Mouse (Mus musculus): ENCODE data around the gene Rab8a.

DNA sequence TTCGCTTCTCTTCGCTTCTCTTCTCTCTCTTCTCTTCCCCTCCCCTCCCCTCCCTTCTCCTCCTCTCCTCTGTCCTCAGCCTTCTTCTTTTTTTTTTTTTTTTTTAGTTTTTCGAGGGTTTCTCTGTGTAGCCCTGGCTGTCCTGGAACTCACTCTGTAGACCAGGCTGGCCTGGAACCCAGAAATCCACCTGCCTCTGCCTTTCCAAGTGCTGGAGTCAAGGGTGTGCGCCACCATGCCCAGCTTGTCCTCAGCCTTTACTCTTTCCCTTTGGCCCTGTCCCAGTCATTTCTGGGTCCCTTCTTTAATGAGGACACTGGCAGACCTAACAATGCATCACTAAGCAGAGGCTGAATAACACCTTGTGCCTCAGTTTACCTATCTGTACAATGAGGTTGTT is 52.5 kb downstream of the Rab8a start, which contains the start of gene Gm11034:
- TF ChIP-seq CTCF (IDR thresholded peaks at IDR 0.05; ENCODE audit: insufficient read depth, low read depth, low read length), result no peak
- TF ChIP-seq POLR2A (IDR thresholded peaks at IDR 0.05; ENCODE audit: insufficient read depth, low read depth, low read length), result no peak

Measured in olfactory bulb, adult 2 months (tissue).